Mouse (Mus musculus): Measurements from ENCODE around the gene Hmgcs2.

- TF ChIP-seq CTCF (IDR thresholded peaks at IDR 0.05; ENCODE audit: low read depth, low read length): no peak
- peak; percentile 52; the same call in 1 of the 2 replicates for TF ChIP-seq POLR2A (IDR thresholded peaks at IDR 0.05; ENCODE audit: extremely low read depth, insufficient read depth, low read length)
These were observed 2.2 kb downstream of the Hmgcs2 start for GRCm38 (mm10) chr3:98282422-98282821.

Data from liver, adult 2 months (tissue).